Comparison of ENCODE assay signal across 23 mouse cellular contexts in genomic region chr19:56256741-56257140, GRCm38 (mm10). TPM values are rescaled to one million over a fixed set of nuclear protein-coding genes. Genes with fewer than 3 reads are reported as not detected.
"Had no signal": no experiment of that assay in that cellular context is flagged by ENCODE, and none has a peak within 500 bp of the region (broad histone marks: within the 10 kb centered on the region; RNA-seq: fewer than 3 reads in every experiment).

No protein-coding gene starts in this region.

- H3K4me2 ChIP-seq: intestine, embryonic 15.5 days; kidney, embryonic 15.5 days; liver, embryonic 11.5 days; liver, embryonic 15.5 days; lung, embryonic 14.5 days; midbrain, embryonic 13.5 days; stomach, embryonic 15.5 days had no signal

- ATAC-seq: intestine, embryonic 15.5 days; midbrain, embryonic 13.5 days had no signal

- H3K4me3 ChIP-seq: intestine, embryonic 15.5 days; kidney, embryonic 15.5 days; left cerebral cortex, adult 2 months; limb, embryonic 10.5 days; liver, embryonic 15.5 days; midbrain, embryonic 13.5 days; myocyte; stomach, embryonic 15.5 days had no signal

- H3K9ac ChIP-seq: intestine, embryonic 15.5 days; kidney, embryonic 15.5 days; liver, embryonic 15.5 days; lung, embryonic 14.5 days; midbrain, embryonic 13.5 days; stomach, embryonic 15.5 days had no signal

- H3K4me1 ChIP-seq: intestine, embryonic 15.5 days had no signal

- H3K27ac ChIP-seq: intestine, embryonic 15.5 days; kidney, embryonic 15.5 days; left cerebral cortex, adult 2 months; limb, embryonic 10.5 days; liver, embryonic 15.5 days; macrophage; midbrain, embryonic 13.5 days; stomach, embryonic 15.5 days had no signal

- DNase-seq: kidney, adult 18-20 months; kidney, postnatal 14 days; lung, embryonic 14.5 days; lung, postnatal 14 days; right cerebral cortex, postnatal 25 days; thymus, adult 2 months; thymus, postnatal 25 days had no signal

- H3K36me3 ChIP-seq: intestine, embryonic 15.5 days; kidney, embryonic 15.5 days; limb, embryonic 10.5 days; liver, embryonic 15.5 days; midbrain, embryonic 13.5 days; stomach, embryonic 15.5 days had no signal

- H3K9me3 ChIP-seq: intestine, embryonic 15.5 days; kidney, embryonic 15.5 days; limb, embryonic 10.5 days; liver, embryonic 15.5 days; midbrain, embryonic 13.5 days; stomach, embryonic 15.5 days had no signal

- H3K27me3 ChIP-seq: intestine, embryonic 15.5 days; kidney, embryonic 15.5 days; liver, embryonic 15.5 days; midbrain, embryonic 13.5 days; stomach, embryonic 15.5 days had no signal

RNA-seq across cellular contexts. Expression of gene Habp2, which starts 30.2 kb away (rescaled TPM):
- total RNA-seq: layer of hippocampus, postnatal 25 days; left cerebral cortex, adult 2 months; left cerebral cortex, postnatal 14 days; midbrain, postnatal 0 days had no signal
- polyA plus RNA-seq: limb, embryonic 10.5 days; limb, embryonic 14.5 days; macrophage; neural tube, embryonic 11.5 days; testis, adult 2 months had no signal
